Mouse (Mus musculus): ENCODE data around the gene Pde11a. TPM values are rescaled to one million over a fixed set of nuclear protein-coding genes. Genes with fewer than 3 reads are reported as not detected.

The Pde11a gene
- 3.1 and 3.9 TPM in 2 replicates for polyA plus RNA-seq (2015; fragmentation: Nextera tagmentation; extraction: Ambion mirVana)

GRCm38 (mm10) chr2:76338215-76339156, at the start of gene Pde11a:
Gene Pde11a (minus strand): TSS chr2:76338774.

GRCm38 (mm10) chr2:76369821-76370655, 31.5 kb upstream of the Pde11a start, which contains the start of gene Rbm45:
Gene Rbm45 (plus strand): TSS chr2:76369984.

GRCm38 (mm10) chr2:76360226-76360625, 21.7 kb upstream of the Pde11a start, which contains the start of gene Cyct:
Gene Cyct (minus strand): TSS chr2:76360450.

GRCm38 (mm10) chr2:75981440-75982081, 357.0 kb downstream of the Pde11a start, which contains the start of gene Ttc30a1:
Gene Ttc30a1 (minus strand): TSS chr2:75981967.

GRCm38 (mm10) chr2:75977752-75978368, 360.7 kb downstream of the Pde11a start, which contains the start of gene Ttc30a2:
Gene Ttc30a2 (minus strand): TSS chr2:75978170.

Small RNA genes within 50 kb of the gene (microRNA-seq; reads per million reads assigned to microRNA genes)
- not detected for gene Gm44337

Other genes starting within 250 kb of the Pde11a start
- gene Cyct, start 21.7 kb upstream of the Pde11a start, polyA plus RNA-seq (2015; fragmentation: Nextera tagmentation; extraction: Ambion mirVana): not detected in 2 replicates
- gene Rbm45, start 31.2 kb upstream of the Pde11a start, polyA plus RNA-seq (2015; fragmentation: Nextera tagmentation; extraction: Ambion mirVana): 12.2 TPM in 2 replicates
- gene Osbpl6, start 67.7 kb upstream of the Pde11a start, polyA plus RNA-seq (2015; fragmentation: Nextera tagmentation; extraction: Ambion mirVana): 35.4 and 37.4 TPM in 2 replicates